Mouse (Mus musculus) kidney, postnatal 25 days (tissue): ENCODE measurements around the gene Acad12.

Experiments
- DNase-seq, 2 experiments: peaks; one replicate each; pipeline ENCODE4 v3.0.0; 2021; ENCODE audit warnings: mixed read lengths in 2 of 2

Gene Acad12

DNA sequence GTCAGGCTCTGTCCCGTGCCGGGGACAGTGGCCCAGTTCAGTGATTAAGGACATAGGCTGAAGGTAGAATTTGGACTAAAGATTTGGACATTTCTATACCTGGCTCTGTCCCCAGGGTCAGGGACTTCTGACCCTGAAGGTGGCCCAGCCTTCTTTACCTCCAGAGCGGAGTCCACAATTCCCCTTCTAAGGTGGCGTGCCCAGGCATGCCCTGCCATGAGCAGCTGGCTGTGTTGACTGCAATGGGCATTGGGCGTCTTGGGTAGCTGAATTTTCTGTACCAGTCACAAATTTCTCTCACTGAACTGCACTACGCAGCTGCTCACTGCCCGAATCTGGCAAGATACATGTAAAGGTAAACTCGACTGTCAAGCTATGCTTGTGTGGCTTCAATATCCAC, 36.8 kb downstream of the Acad12 start:
- DNase-seq: no peak

- DNase-seq: no peak
Observed at GRCm38 (mm10) chr5:121576927-121577488, 41.7 kb downstream of the Acad12 start.

DNA sequence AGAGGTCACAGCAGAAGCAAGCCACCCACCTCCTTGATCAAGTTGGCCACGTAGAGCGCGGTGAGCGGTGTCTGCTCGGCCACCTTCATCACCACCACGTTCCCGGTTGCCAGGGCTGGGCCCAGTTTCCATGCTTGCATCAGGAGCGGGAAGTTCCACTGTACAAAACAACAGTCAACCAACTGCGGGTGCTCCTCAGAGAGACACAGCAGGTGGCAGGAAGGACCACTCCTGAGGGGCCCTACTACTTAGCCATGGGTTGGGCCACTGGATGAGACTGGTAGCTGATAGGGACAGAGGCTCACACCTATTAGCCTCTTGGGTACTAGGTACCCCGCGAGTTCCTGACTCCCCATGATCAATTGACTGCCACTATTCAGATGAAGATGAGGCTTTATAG, 42.9 kb downstream of the Acad12 start:
- no peak for DNase-seq

GRCm38 (mm10) chr5:121574145-121574544, 44.6 kb downstream of the Acad12 start:
- no peak for DNase-seq

GRCm38 (mm10) chr5:121570787-121571186, 48.0 kb downstream of the Acad12 start:
- no peak for DNase-seq

- no peak for DNase-seq
Observed at GRCm38 (mm10) chr5:121569881-121570420, 48.8 kb downstream of the Acad12 start.

GRCm38 (mm10) chr5:121566035-121566681, 52.6 kb downstream of the Acad12 start:
- DNase-seq: peak; percentile 72 to 87

DNA sequence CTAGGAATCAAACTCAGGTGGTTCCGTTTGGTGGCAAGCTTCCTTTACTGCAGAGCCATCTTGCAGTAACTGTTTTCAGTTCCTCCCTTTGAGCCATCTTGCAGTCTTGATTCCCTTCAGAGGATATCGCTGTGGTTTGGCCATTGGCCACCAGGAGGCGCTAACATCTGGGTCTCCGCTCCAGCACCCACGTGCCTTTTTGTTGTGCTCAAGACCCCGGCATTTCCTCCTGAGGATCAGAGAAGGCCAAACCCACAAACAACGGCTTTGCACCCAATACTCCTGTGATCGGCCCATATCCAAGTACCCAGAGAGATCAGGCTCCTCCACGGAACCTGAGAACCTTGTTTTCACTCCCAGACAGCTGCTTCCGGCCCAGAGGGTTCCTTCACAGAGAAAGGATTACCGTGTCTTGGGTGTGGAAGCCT, 54.3 kb downstream of the Acad12 start:
- peak; percentile 90 to 95 for DNase-seq

GRCm38 (mm10) chr5:121562436-121562835, 56.3 kb downstream of the Acad12 start:
- DNase-seq: no peak

DNA sequence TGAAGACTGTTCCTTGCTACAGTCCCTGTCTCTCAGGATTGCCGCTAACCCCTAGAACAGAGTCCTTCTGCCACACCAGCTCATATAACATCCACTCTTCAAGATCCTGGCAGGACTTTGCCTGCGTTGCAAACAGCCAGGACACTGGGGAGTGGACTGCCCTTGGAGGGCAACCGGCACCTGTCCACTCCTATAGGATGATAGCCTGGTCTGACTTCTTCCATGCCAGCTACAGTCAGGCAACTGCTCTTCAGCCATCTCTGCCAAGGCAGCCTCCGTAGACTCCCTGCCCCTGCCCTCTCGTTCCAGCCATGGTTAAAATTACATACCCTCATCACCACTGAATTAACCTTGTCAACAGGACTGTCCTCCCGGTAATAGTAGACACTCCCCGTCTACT, 69.5 kb downstream of the Acad12 start:
- DNase-seq: peak in 1 of 2 experiments; percentile 72

DNA sequence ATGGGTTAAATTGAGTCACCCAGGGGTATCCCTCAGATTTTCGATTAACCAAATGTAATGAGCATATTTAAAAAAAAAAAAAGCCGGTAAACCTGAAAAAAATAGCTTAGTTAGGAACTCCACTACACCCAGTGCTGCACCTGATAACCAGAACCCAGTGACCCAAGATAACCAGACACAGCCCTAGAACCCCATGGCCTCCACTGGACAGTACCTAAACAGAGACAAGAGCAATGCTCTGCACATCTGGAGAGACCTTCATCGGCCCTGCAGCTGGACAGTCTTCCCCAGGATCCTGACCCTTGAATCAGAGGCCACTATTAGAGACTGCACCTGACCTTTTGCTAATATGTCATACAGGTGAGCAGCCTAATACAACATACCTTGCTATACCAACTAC, 71.7 kb downstream of the Acad12 start:
- DNase-seq: no peak
